Mouse (Mus musculus): ENCODE results near the gene Gemin5.

- TF ChIP-seq CTCF (IDR thresholded peaks at IDR 0.05; ENCODE audit: low read depth, low read length) (no peak), TAL1 (conservative IDR thresholded peaks at IDR 0.05; ENCODE audit: low read depth, low read length) (no peak), GATA2 (IDR thresholded peaks at IDR 0.05; ENCODE audit: borderline replicate concordance, low read depth, low read length) (no peak)
These were observed 25.7 kb upstream of the Gemin5 start for GRCm38 (mm10) chr11:58193860-58194520.

All from G1E (cell line).